Mouse (Mus musculus) lung, postnatal 0 days (tissue): ENCODE results near the gene Prss35.

Experiments
- CTCF ChIP-seq: IDR thresholded peaks from 2 replicates; pipeline ENCODE4 v1.5.1; 2016; ENCODE audit warnings: antibody characterized with exemption, mild to moderate bottlenecking
- EP300 ChIP-seq: IDR thresholded peaks from 2 replicates; pipeline ENCODE4 v1.6.1; 2016; ENCODE audit warnings: antibody characterized with exemption, mild to moderate bottlenecking, control low read depth

- TF ChIP-seq CTCF: no peak
- no peak for TF ChIP-seq EP300
These were observed 34.5 kb upstream of the Prss35 start for GRCm38 (mm10) chr9:86708921-86709320.
